Mouse (Mus musculus): Measurements from ENCODE around the gene Epyc.
"Not testable (repeated sequence)": the region's sequence is repeated elsewhere in the genome, so short reads cannot be mapped to it uniquely, and the experiment has no call there.

Gene Epyc

DNA sequence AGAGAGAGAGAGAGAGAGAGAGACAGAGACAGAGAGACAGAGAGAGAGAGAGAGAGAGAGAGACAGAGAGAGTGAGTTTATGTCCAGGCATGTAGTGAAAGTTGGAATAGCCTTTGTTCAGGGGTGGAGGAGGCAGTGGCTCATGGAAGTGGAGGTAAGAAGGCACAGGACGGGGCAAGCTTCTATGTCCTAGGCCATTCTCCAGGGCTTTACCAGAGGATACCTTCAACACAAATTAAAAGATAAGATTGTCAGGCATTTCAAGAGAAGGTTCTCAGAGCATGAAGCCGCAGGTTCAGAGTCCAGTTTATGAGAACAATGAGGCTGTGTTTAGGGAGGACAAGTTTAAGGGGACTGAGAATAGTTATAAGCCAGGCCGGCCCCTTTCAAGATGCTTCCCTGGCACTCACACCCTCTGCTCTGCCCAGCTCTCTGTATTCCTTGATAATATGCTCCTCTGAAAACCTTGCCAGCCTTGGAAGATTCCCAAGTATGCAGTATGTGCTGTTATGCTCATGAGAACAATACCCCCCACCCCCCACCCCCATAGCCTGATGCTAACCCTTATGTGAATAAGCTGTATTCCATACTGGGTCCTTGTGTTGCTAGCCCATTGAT, 71.5 kb downstream of the Epyc start:
- DNase-seq, result no peak

DNA sequence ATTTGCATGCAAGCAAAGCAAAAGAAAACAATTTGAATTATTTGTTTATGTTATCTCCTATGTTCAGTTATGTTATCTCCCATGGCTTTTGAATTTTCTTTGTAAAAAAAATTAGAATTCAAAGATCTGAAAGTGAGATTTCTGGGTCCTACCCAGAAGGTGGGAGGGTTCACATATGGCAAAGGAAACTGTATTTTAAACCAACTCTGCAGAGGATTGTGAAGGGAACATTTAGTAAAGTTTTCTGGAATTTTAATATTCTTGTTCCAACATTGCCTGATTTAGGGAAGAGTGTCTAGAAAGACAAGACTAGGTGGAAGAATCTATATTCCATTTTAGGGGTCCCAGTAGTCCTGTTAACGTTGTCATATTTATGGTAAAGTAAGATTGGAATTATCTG, 73.4 kb downstream of the Epyc start:
- DNase-seq, result no peak

GRCm38 (mm10) chr10:97718021-97718420, 74.2 kb downstream of the Epyc start:
- no peak for DNase-seq

GRCm38 (mm10) chr10:97720625-97721024, 76.8 kb downstream of the Epyc start:
- DNase-seq, result no peak

GRCm38 (mm10) chr10:97722709-97723108, 78.8 kb downstream of the Epyc start:
- DNase-seq, result no peak

GRCm38 (mm10) chr10:97725929-97726328, 82.1 kb downstream of the Epyc start:
- DNase-seq, result no peak

DNA sequence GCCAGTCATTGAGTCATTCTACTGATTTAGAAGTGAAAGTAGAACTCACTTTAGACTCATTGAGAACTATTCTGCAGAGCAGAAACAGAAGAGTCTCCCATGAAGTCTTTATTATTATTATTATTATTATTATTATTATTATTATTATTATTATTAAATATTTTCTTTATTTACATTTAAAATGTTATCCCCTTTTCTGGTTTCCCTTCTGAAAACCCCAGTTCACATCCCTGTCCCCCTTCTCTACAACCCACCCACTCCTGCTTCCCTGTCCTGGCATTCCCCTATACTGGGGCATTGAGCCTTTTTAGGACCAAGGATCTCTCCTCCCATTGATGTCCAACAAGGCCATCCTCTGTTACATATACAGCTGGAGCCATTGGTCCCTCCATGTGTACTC, 82.8 kb downstream of the Epyc start, which contains the start of gene C030005K15Rik:
TSS of gene C030005K15Rik (minus strand) at position 101 of the 400 bp plus-strand sequence.
- not testable (repeated sequence) for DNase-seq

All from cerebellum, adult 8-10 months (tissue).